Mouse (Mus musculus): ENCODE data around the gene Eipr1. TPM values are rescaled to one million over a fixed set of nuclear protein-coding genes. Genes with fewer than 3 reads are reported as not detected.

Gene Eipr1
- polyA plus RNA-seq, 1 experiment from 2014 or later: 17.2 TPM

GRCm38 (mm10) chr12:28898307-28898706 lies 146.7 kb downstream of the Eipr1 start:
- 88% methylated on average over 6 of the region's 6 CpGs for WGBS
- no peak overlapping the region for H3K27ac ChIP-seq

GRCm38 (mm10) chr12:28899696-28900095 lies 148.1 kb downstream of the Eipr1 start:
- H3K36me3 ChIP-seq: no peaks in the 10 kb centered on the region
- WGBS: 61% methylated on average over 4 of the region's 4 CpGs
- H3K27ac ChIP-seq: no peak overlapping the region
- no peaks in the 10 kb centered on the region for H3K9me3 ChIP-seq (replicated peaks)
- H3K9ac ChIP-seq: no peak overlapping the region
- H3K4me2 ChIP-seq: no peak overlapping the region
- ATAC-seq (replicated peaks; ENCODE audit: insufficient number of reproducible peaks, insufficient read depth, low FRiP score, low read depth): no peak
- no peak overlapping the region for H3K4me3 ChIP-seq
- H3K4me1 ChIP-seq (replicated peaks): no peaks in the 10 kb centered on the region
- no peaks in the 10 kb centered on the region for H3K27me3 ChIP-seq

More at GRCm38 (mm10) chr12:28898307-28898706, 146.7 kb downstream of the Eipr1 start:
- Histone ChIP-seq H3K9ac (no peak overlapping the region), H3K27me3 (no peaks in the 10 kb centered on the region), H3K4me1 (replicated peaks) (no peaks in the 10 kb centered on the region), H3K4me2 (no peak overlapping the region), H3K36me3 (no peaks in the 10 kb centered on the region), H3K4me3 (no peak overlapping the region), H3K9me3 (replicated peaks) (no peaks in the 10 kb centered on the region)
- no peak for ATAC-seq (replicated peaks; ENCODE audit: insufficient number of reproducible peaks, insufficient read depth, low FRiP score, low read depth)

GRCm38 (mm10) chr12:28900341-28900740 lies 148.7 kb downstream of the Eipr1 start:
- H3K4me2 ChIP-seq: no peak overlapping the region
- H3K27me3 ChIP-seq: no peaks in the 10 kb centered on the region
- H3K9ac ChIP-seq: no peak overlapping the region
- H3K27ac ChIP-seq: no peak overlapping the region
- H3K4me1 ChIP-seq (replicated peaks): no peaks in the 10 kb centered on the region
- no peak overlapping the region for H3K4me3 ChIP-seq
- ATAC-seq (replicated peaks; ENCODE audit: insufficient number of reproducible peaks, insufficient read depth, low FRiP score, low read depth): no peak
- no peaks in the 10 kb centered on the region for H3K9me3 ChIP-seq (replicated peaks)
- H3K36me3 ChIP-seq: no peaks in the 10 kb centered on the region
- 84% methylated on average over 4 of the region's 4 CpGs for WGBS

GRCm38 (mm10) chr12:28902132-28902531 lies 150.5 kb downstream of the Eipr1 start:
- Histone ChIP-seq H3K36me3 (no peaks in the 10 kb centered on the region), H3K4me1 (replicated peaks) (no peaks in the 10 kb centered on the region), H3K27ac (no peak overlapping the region), H3K4me2 (no peak overlapping the region), H3K9me3 (replicated peaks) (no peaks in the 10 kb centered on the region), H3K27me3 (no peaks in the 10 kb centered on the region), H3K4me3 (no peak overlapping the region), H3K9ac (no peak overlapping the region)
- WGBS: 79% methylated on average over 3 of the region's 3 CpGs
- no peak for ATAC-seq (replicated peaks; ENCODE audit: insufficient number of reproducible peaks, insufficient read depth, low FRiP score, low read depth)

- no peaks in the 10 kb centered on the region for H3K27me3 ChIP-seq
- no peak overlapping the region for H3K9ac ChIP-seq
- H3K4me3 ChIP-seq: no peak overlapping the region
- no peaks in the 10 kb centered on the region for H3K36me3 ChIP-seq
- 78% methylated on average over 4 of the region's 4 CpGs for WGBS
- H3K27ac ChIP-seq: no peak overlapping the region
- H3K4me1 ChIP-seq (replicated peaks): no peaks in the 10 kb centered on the region
- no peaks in the 10 kb centered on the region for H3K9me3 ChIP-seq (replicated peaks)
- no peak overlapping the region for H3K4me2 ChIP-seq
- ATAC-seq (replicated peaks; ENCODE audit: insufficient number of reproducible peaks, insufficient read depth, low FRiP score, low read depth): no peak
Observed at GRCm38 (mm10) chr12:28903082-28903481, 151.5 kb downstream of the Eipr1 start.

- Histone ChIP-seq H3K4me1 (replicated peaks) (no peaks in the 10 kb centered on the region), H3K9me3 (replicated peaks) (no peaks in the 10 kb centered on the region), H3K4me2 (no peak overlapping the region), H3K27ac (no peak overlapping the region), H3K4me3 (no peak overlapping the region), H3K9ac (no peak overlapping the region), H3K27me3 (no peaks in the 10 kb centered on the region), H3K36me3 (no peaks in the 10 kb centered on the region)
- 69% methylated on average over 6 of the region's 6 CpGs for WGBS
- no peak for ATAC-seq (replicated peaks; ENCODE audit: insufficient number of reproducible peaks, insufficient read depth, low FRiP score, low read depth)
Observed at GRCm38 (mm10) chr12:28905486-28905885, 153.9 kb downstream of the Eipr1 start.

GRCm38 (mm10) chr12:28906016-28906415 lies 154.4 kb downstream of the Eipr1 start:
- WGBS: 82% methylated on average over 1 of the region's 1 CpGs
- no peak overlapping the region for H3K4me3 ChIP-seq
- H3K27me3 ChIP-seq: no peaks in the 10 kb centered on the region
- ATAC-seq (replicated peaks; ENCODE audit: insufficient number of reproducible peaks, insufficient read depth, low FRiP score, low read depth): no peak
- no peaks in the 10 kb centered on the region for H3K9me3 ChIP-seq (replicated peaks)
- H3K9ac ChIP-seq: no peak overlapping the region
- H3K4me1 ChIP-seq (replicated peaks): no peaks in the 10 kb centered on the region
- no peaks in the 10 kb centered on the region for H3K36me3 ChIP-seq
- no peak overlapping the region for H3K27ac ChIP-seq
- no peak overlapping the region for H3K4me2 ChIP-seq

GRCm38 (mm10) chr12:28906809-28907297 lies 155.2 kb downstream of the Eipr1 start:
- Histone ChIP-seq H3K4me2 (no peak overlapping the region), H3K4me1 (replicated peaks) (no peaks in the 10 kb centered on the region), H3K4me3 (no peak overlapping the region), H3K27me3 (no peaks in the 10 kb centered on the region), H3K9ac (no peak overlapping the region), H3K27ac (no peak overlapping the region), H3K36me3 (no peaks in the 10 kb centered on the region), H3K9me3 (replicated peaks) (no peaks in the 10 kb centered on the region)
- no peak for ATAC-seq (replicated peaks; ENCODE audit: insufficient number of reproducible peaks, insufficient read depth, low FRiP score, low read depth)
- WGBS: 25% methylated on average over 7 of the region's 7 CpGs

- ATAC-seq (replicated peaks; ENCODE audit: insufficient number of reproducible peaks, insufficient read depth, low FRiP score, low read depth): no peak
- H3K9me3 ChIP-seq (replicated peaks): no peaks in the 10 kb centered on the region
- 52% methylated on average over 9 of the region's 9 CpGs for WGBS
- no peaks in the 10 kb centered on the region for H3K36me3 ChIP-seq
- no peak overlapping the region for H3K4me3 ChIP-seq
- H3K27me3 ChIP-seq: no peaks in the 10 kb centered on the region
- H3K27ac ChIP-seq: no peak overlapping the region
- H3K4me2 ChIP-seq: no peak overlapping the region
- no peaks in the 10 kb centered on the region for H3K4me1 ChIP-seq (replicated peaks)
- no peak overlapping the region for H3K9ac ChIP-seq
Observed at GRCm38 (mm10) chr12:28907814-28908213, 156.2 kb downstream of the Eipr1 start.

GRCm38 (mm10) chr12:28909851-28910250 lies 158.2 kb downstream of the Eipr1 start:
- Histone ChIP-seq H3K9me3 (replicated peaks) (no peaks in the 10 kb centered on the region), H3K4me2 (no peak overlapping the region), H3K27me3 (no peaks in the 10 kb centered on the region), H3K4me3 (no peak overlapping the region), H3K4me1 (replicated peaks) (no peaks in the 10 kb centered on the region), H3K27ac (no peak overlapping the region), H3K36me3 (no peaks in the 10 kb centered on the region), H3K9ac (no peak overlapping the region)
- no peak for ATAC-seq (replicated peaks; ENCODE audit: insufficient number of reproducible peaks, insufficient read depth, low FRiP score, low read depth)
- WGBS: 88% methylated on average over 5 of the region's 5 CpGs

GRCm38 (mm10) chr12:28910568-28910967 lies 159.0 kb downstream of the Eipr1 start:
- H3K27me3 ChIP-seq: no peaks in the 10 kb centered on the region

GRCm38 (mm10) chr12:28912351-28912936 lies 160.8 kb downstream of the Eipr1 start:
- Histone ChIP-seq H3K27me3 (no peaks in the 10 kb centered on the region), H3K9ac (no peak overlapping the region), H3K4me3 (no peak overlapping the region), H3K4me2 (no peak overlapping the region), H3K36me3 (no peaks in the 10 kb centered on the region), H3K4me1 (replicated peaks) (no peaks in the 10 kb centered on the region), H3K9me3 (replicated peaks) (no peaks in the 10 kb centered on the region), H3K27ac (no peak overlapping the region)
- no peak for ATAC-seq (replicated peaks; ENCODE audit: insufficient number of reproducible peaks, insufficient read depth, low FRiP score, low read depth)
- 72% methylated on average over 18 of the region's 18 CpGs for WGBS

More at GRCm38 (mm10) chr12:28910568-28910967, 159.0 kb downstream of the Eipr1 start:
- no peak overlapping the region for H3K9ac ChIP-seq
- H3K4me1 ChIP-seq (replicated peaks): no peaks in the 10 kb centered on the region
- H3K27ac ChIP-seq: no peak overlapping the region
- 65% methylated on average over 8 of the region's 8 CpGs for WGBS
- no peaks in the 10 kb centered on the region for H3K9me3 ChIP-seq (replicated peaks)
- no peak for ATAC-seq (replicated peaks; ENCODE audit: insufficient number of reproducible peaks, insufficient read depth, low FRiP score, low read depth)
- H3K4me3 ChIP-seq: no peak overlapping the region
- H3K4me2 ChIP-seq: no peak overlapping the region
- no peaks in the 10 kb centered on the region for H3K36me3 ChIP-seq

Data from heart, embryonic 15.5 days (tissue).